Mouse (Mus musculus) heart, embryonic 15.5 days (tissue): ENCODE results near the gene Olfr104-ps. TPM values are rescaled to one million over a fixed set of nuclear protein-coding genes. Genes with fewer than 3 reads are reported as not detected.

Source experiments
- ATAC-seq: fragments of 200-750 bp; cut with Nextera tagmentation; replicated peaks from 2 replicates; pipeline ENCODE4 v1.8.0; 2017; ENCODE audit warnings: low read depth, moderate TSS enrichment; ENCODE audit not compliant: insufficient number of reproducible peaks, insufficient read depth, low FRiP score
- H3K27ac ChIP-seq: fragments of 300-500 bp; sonication (generic); 2 replicates; pipeline ENCODE4 v1.5.1; 2015; ENCODE audit warnings: mild to moderate bottlenecking, inconsistent platforms
- H3K27me3 ChIP-seq: fragments of 300-500 bp; sonication (generic); 2 replicates; pipeline ENCODE4 v1.6.1; 2015; ENCODE audit warnings: inconsistent platforms
- H3K36me3 ChIP-seq: fragments of 300-500 bp; sonication (generic); 2 replicates; pipeline ENCODE4 v1.6.1; 2015; ENCODE audit warnings: mild to moderate bottlenecking, inconsistent platforms
- H3K4me1 ChIP-seq: fragments of 300-500 bp; sonication (generic); replicated peaks from 2 replicates; pipeline ENCODE4 v1.6.1; 2015; ENCODE audit warnings: inconsistent platforms
- H3K4me2 ChIP-seq: fragments of 300-500 bp; sonication (generic); 2 replicates; pipeline ENCODE4 v1.6.1; 2015; ENCODE audit warnings: inconsistent platforms, mild to moderate bottlenecking, moderate library complexity
- H3K4me3 ChIP-seq: fragments of 300-500 bp; sonication (generic); 2 replicates; pipeline ENCODE4 v1.5.1; 2015; ENCODE audit warnings: mild to moderate bottlenecking, inconsistent platforms
- H3K9ac ChIP-seq: fragments of 300-500 bp; sonication (generic); 2 replicates; pipeline ENCODE4 v1.6.1; 2015; ENCODE audit warnings: mild to moderate bottlenecking, inconsistent platforms
- H3K9me3 ChIP-seq: fragments of 300-500 bp; sonication (generic); replicated peaks from 2 replicates; pipeline ENCODE4 v1.6.1; 2016; ENCODE audit warnings: inconsistent platforms
- WGBS: fragments of 180-500 bp; shearing (Covaris S2); methylation state at CpG from one replicate; pipeline ENCODE4 v1.1.7; 2015; ENCODE audit warnings: mixed read lengths; 5-methylcytosine and 5-hydroxymethylcytosine counted together
- polyA plus RNA-seq: library from polyadenylated mRNA; unstranded; fragments of >200 nt; fragmentation: Nextera tagmentation; extraction: Ambion mirVana; gene quantifications from 2 replicates; pipeline ENCODE4 v1.2.1, GENCODE M21; 2015

Olfr104-ps gene
- polyA plus RNA-seq = not detected in 2 replicates

GRCm38 (mm10) chr17:37359282-37359681 lies at the start of gene Olfr104-ps:
Gene Olfr104-ps (plus strand): TSS chr17:37359582.
- Histone ChIP-seq H3K4me2 (no peak within 1 kb of the TSS), H3K9ac (no peak within 1 kb of the TSS), H3K4me3 (no peak within 1 kb of the TSS), H3K27ac (no peak within 1 kb of the TSS), H3K27me3 (no peaks in the 10 kb centered on the region), H3K9me3 (no peaks in the 10 kb centered on the region), H3K36me3 (no peaks in the 10 kb centered on the region), H3K4me1 (no peaks in the 10 kb centered on the region)
- no peak for ATAC-seq

GRCm38 (mm10) chr17:37310146-37310699 lies 49.2 kb upstream of the Olfr104-ps start:
- no peak for ATAC-seq
- no peaks in the 10 kb centered on the region for H3K9me3 ChIP-seq
- no peak overlapping the region for H3K4me2 ChIP-seq
- no peak overlapping the region for H3K4me3 ChIP-seq
- H3K27me3 ChIP-seq = no peaks in the 10 kb centered on the region
- no peak overlapping the region for H3K9ac ChIP-seq
- WGBS = 37% methylated on average over 2 of the region's 2 CpGs
- no peaks in the 10 kb centered on the region for H3K4me1 ChIP-seq
- H3K27ac ChIP-seq = no peak overlapping the region
- no peaks in the 10 kb centered on the region for H3K36me3 ChIP-seq

GRCm38 (mm10) chr17:37316954-37317353 lies 42.4 kb upstream of the Olfr104-ps start, which contains the start of gene Olfr102:
Gene Olfr102 (minus strand): TSS chr17:37317054.
- Histone ChIP-seq H3K27me3 (no peaks in the 10 kb centered on the region), H3K4me3 (no peak within 1 kb of the TSS), H3K9me3 (no peaks in the 10 kb centered on the region), H3K27ac (no peak within 1 kb of the TSS), H3K4me1 (no peaks in the 10 kb centered on the region), H3K4me2 (no peak within 1 kb of the TSS), H3K36me3 (no peaks in the 10 kb centered on the region), H3K9ac (no peak within 1 kb of the TSS)
- no peak for ATAC-seq

- no peaks in the 10 kb centered on the region for H3K4me1 ChIP-seq
- WGBS = 71% methylated on average over 2 of the region's 2 CpGs
Measured at GRCm38 (mm10) chr17:37339598-37339997, 19.8 kb upstream of the Olfr104-ps start, which contains the start of gene Olfr103. Gene Olfr103 (minus strand): TSS chr17:37339698.

GRCm38 (mm10) chr17:37378733-37379132 lies 19.4 kb downstream of the Olfr104-ps start, which contains the start of gene Olfr105-ps:
Gene Olfr105-ps (plus strand): TSS chr17:37379033.
- H3K4me2 ChIP-seq = no peak within 1 kb of the TSS
- no peaks in the 10 kb centered on the region for H3K36me3 ChIP-seq
- no peaks in the 10 kb centered on the region for H3K9me3 ChIP-seq
- no peak within 1 kb of the TSS for H3K9ac ChIP-seq
- no peak for ATAC-seq
- no peaks in the 10 kb centered on the region for H3K27me3 ChIP-seq
- no peaks in the 10 kb centered on the region for H3K4me1 ChIP-seq
- H3K27ac ChIP-seq = no peak within 1 kb of the TSS
- H3K4me3 ChIP-seq = no peak within 1 kb of the TSS

More at GRCm38 (mm10) chr17:37339598-37339997, 19.8 kb upstream of the Olfr104-ps start, which contains the start of gene Olfr103:
- no peak within 1 kb of the TSS for H3K9ac ChIP-seq
- no peaks in the 10 kb centered on the region for H3K27me3 ChIP-seq
- ATAC-seq = no peak
- H3K9me3 ChIP-seq = no peaks in the 10 kb centered on the region
- H3K36me3 ChIP-seq = no peaks in the 10 kb centered on the region
- no peak within 1 kb of the TSS for H3K27ac ChIP-seq
- H3K4me2 ChIP-seq = no peak within 1 kb of the TSS
- H3K4me3 ChIP-seq = no peak within 1 kb of the TSS

- Histone ChIP-seq H3K9ac (no peak within 1 kb of the TSS), H3K27me3 (no peaks in the 10 kb centered on the region), H3K9me3 (no peaks in the 10 kb centered on the region), H3K4me1 (no peaks in the 10 kb centered on the region), H3K4me2 (no peak within 1 kb of the TSS), H3K27ac (no peak within 1 kb of the TSS), H3K36me3 (no peaks in the 10 kb centered on the region), H3K4me3 (no peak within 1 kb of the TSS)
- no peak for ATAC-seq
- 53% methylated on average over 1 of the region's 1 CpGs for WGBS
Measured at GRCm38 (mm10) chr17:37390093-37390492, 30.7 kb downstream of the Olfr104-ps start, which contains the start of gene Olfr106-ps. Gene Olfr106-ps (plus strand): TSS chr17:37390393.

- Histone ChIP-seq H3K27me3 (no peaks in the 10 kb centered on the region), H3K4me3 (no peak within 1 kb of the TSS), H3K27ac (no peak within 1 kb of the TSS), H3K4me2 (no peak within 1 kb of the TSS), H3K36me3 (no peaks in the 10 kb centered on the region), H3K4me1 (no peaks in the 10 kb centered on the region), H3K9ac (no peak within 1 kb of the TSS), H3K9me3 (no peaks in the 10 kb centered on the region)
- 60% methylated on average over 3 of the region's 3 CpGs for WGBS
- no peak for ATAC-seq
Measured at GRCm38 (mm10) chr17:37398926-37399325, 39.5 kb downstream of the Olfr104-ps start, which contains the start of gene Olfr107. Gene Olfr107 (plus strand): TSS chr17:37399226.

GRCm38 (mm10) chr17:37413380-37413779 lies 54.0 kb downstream of the Olfr104-ps start:
- Histone ChIP-seq H3K27ac (no peak overlapping the region), H3K9ac (no peak overlapping the region), H3K4me3 (no peak overlapping the region), H3K4me1 (no peaks in the 10 kb centered on the region), H3K9me3 (no peaks in the 10 kb centered on the region; the same call in 1 of the 2 replicates), H3K4me2 (no peak overlapping the region), H3K36me3 (no peaks in the 10 kb centered on the region), H3K27me3 (no peaks in the 10 kb centered on the region)
- ATAC-seq = no peak

Other genes with a start within 250 kb of the Olfr104-ps start
- not detected in 2 replicates for gene Olfr92, start 239.5 kb upstream of the Olfr104-ps start, polyA plus RNA-seq
- not detected in 2 replicates for gene Olfr93, start 198.1 kb upstream of the Olfr104-ps start, polyA plus RNA-seq
- gene Ubd, start 165.7 kb upstream of the Olfr104-ps start, polyA plus RNA-seq = 0.35 and 2.7 TPM in 2 replicates
- not detected in 2 replicates for gene Olfr94, start 158.6 kb upstream of the Olfr104-ps start, polyA plus RNA-seq
- not detected in 2 replicates for gene Olfr95, start 146.5 kb upstream of the Olfr104-ps start, polyA plus RNA-seq
- not detected in 2 replicates for gene Olfr96, start 139.4 kb upstream of the Olfr104-ps start, polyA plus RNA-seq
- gene Olfr97, start 122.3 kb upstream of the Olfr104-ps start, polyA plus RNA-seq = not detected in 2 replicates
- gene Olfr98, start 95.8 kb upstream of the Olfr104-ps start, polyA plus RNA-seq = not detected in 2 replicates
- gene H2-M3, start 89.4 kb upstream of the Olfr104-ps start, polyA plus RNA-seq = 1.5 and 2.8 TPM in 2 replicates
- gene Olfr99, start 76.1 kb upstream of the Olfr104-ps start, polyA plus RNA-seq = 0.10 TPM in 1 of 2 replicates, not detected in the other
- gene Olfr101, start 55.3 kb upstream of the Olfr104-ps start, polyA plus RNA-seq = not detected in 2 replicates
- gene Olfr102, start 42.5 kb upstream of the Olfr104-ps start, polyA plus RNA-seq = not detected in 2 replicates
- not detected in 2 replicates for gene Olfr103, start 19.9 kb upstream of the Olfr104-ps start, polyA plus RNA-seq
- gene Olfr105-ps, start 19.5 kb downstream of the Olfr104-ps start, polyA plus RNA-seq = not detected in 2 replicates
- not detected in 2 replicates for gene Olfr106-ps, start 30.8 kb downstream of the Olfr104-ps start, polyA plus RNA-seq
- gene Olfr107, start 39.6 kb downstream of the Olfr104-ps start, polyA plus RNA-seq = not detected in 2 replicates
- not detected in 2 replicates for gene Olfr108, start 85.9 kb downstream of the Olfr104-ps start, polyA plus RNA-seq
- gene Olfr109, start 99.3 kb downstream of the Olfr104-ps start, polyA plus RNA-seq = not detected in 2 replicates
- gene H2-M2, start 124.0 kb downstream of the Olfr104-ps start, polyA plus RNA-seq = 0.24 TPM in 1 of 2 replicates, not detected in the other
- not detected in 2 replicates for gene Olfr110, start 132.9 kb downstream of the Olfr104-ps start, polyA plus RNA-seq
- not detected in 2 replicates for gene Olfr111, start 148.4 kb downstream of the Olfr104-ps start, polyA plus RNA-seq
- not detected in 2 replicates for gene Olfr112, start 209.9 kb downstream of the Olfr104-ps start, polyA plus RNA-seq
- gene Olfr113, start 218.1 kb downstream of the Olfr104-ps start, polyA plus RNA-seq = not detected in 2 replicates
- gene Olfr114, start 233.2 kb downstream of the Olfr104-ps start, polyA plus RNA-seq = not detected in 2 replicates